Mouse (Mus musculus) embryonic facial prominence, embryonic 10.5 days (tissue): ENCODE data around the gene P2rx4. TPM values are rescaled to one million over a fixed set of nuclear protein-coding genes. Genes with fewer than 3 reads are reported as not detected.

Source experiments
- DNase-seq: peaks from one replicate; pipeline ENCODE4 v3.0.0-alpha.2; 2017; ENCODE audit warnings: low spot score
- H3K27ac ChIP-seq: fragments of 300-500 bp; sonication (generic); replicated peaks from 2 replicates; pipeline ENCODE4 v1.5.1; 2016; ENCODE audit warnings: mild to moderate bottlenecking
- H3K27me3 ChIP-seq: fragments of 300-500 bp; sonication (generic); replicated peaks from 2 replicates; pipeline ENCODE4 v1.6.1; 2016; ENCODE audit warnings: low read depth, mild to moderate bottlenecking; ENCODE audit not compliant: poor library complexity, severe bottlenecking
- H3K36me3 ChIP-seq: fragments of 300-500 bp; sonication (generic); replicated peaks from 2 replicates; pipeline ENCODE4 v1.6.1; 2016; ENCODE audit warnings: mild to moderate bottlenecking, moderate library complexity
- H3K4me1 ChIP-seq: fragments of 300-500 bp; sonication (generic); 2 replicates; pipeline ENCODE4 v1.6.1; 2016
- H3K4me3 ChIP-seq: fragments of 300-500 bp; sonication (generic); 2 replicates; pipeline ENCODE4 v1.5.1; 2016; ENCODE audit warnings: mild to moderate bottlenecking, moderate library complexity
- H3K9me3 ChIP-seq: fragments of 300-500 bp; sonication (generic); 2 replicates; pipeline ENCODE4 v1.6.1; 2016; ENCODE audit warnings: mild to moderate bottlenecking
- WGBS: fragments of 180-500 bp; shearing (Covaris S2); methylation state at CpG from one replicate; pipeline ENCODE4 v1.1.7; 2016; 5-methylcytosine and 5-hydroxymethylcytosine counted together
- polyA plus RNA-seq: library from polyadenylated mRNA; unstranded; fragments of >200 nt; fragmentation: Nextera tagmentation; extraction: Ambion mirVana; gene quantifications from 2 replicates; pipeline ENCODE4 v1.2.1, GENCODE M21; 2016

The P2rx4 gene
- polyA plus RNA-seq, 1 experiment from 2014 or later: 6.5 TPM

DNA sequence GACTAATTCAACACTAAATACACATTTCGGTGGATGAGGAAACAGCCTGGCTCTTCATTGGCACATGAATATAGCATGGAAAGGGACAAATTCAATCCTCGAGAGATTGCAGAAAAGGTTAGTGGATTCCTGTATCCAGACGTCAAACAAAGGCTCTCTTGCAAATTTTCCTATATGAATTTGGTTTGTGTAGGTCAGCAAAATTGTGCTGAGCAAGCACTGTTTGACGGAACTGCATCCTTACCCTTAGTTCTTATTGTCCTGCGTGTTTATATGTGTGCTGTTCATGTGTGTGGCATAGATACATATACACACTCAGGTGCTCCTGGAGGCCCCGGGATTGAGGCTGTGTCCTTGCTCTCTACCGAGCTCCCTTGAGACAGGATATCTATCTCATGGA lies 18.2 kb upstream of the P2rx4 start:
- Histone ChIP-seq H3K4me3 (no peak overlapping the region), H3K27ac (no peak overlapping the region), H3K4me1 (peaks cover 11% of the 10 kb centered on the region; the same call in 1 of the 2 replicates), H3K9me3 (no peaks in the 10 kb centered on the region), H3K36me3 (no peaks in the 10 kb centered on the region), H3K27me3 (no peaks in the 10 kb centered on the region)
- no peak for DNase-seq
- 90% methylated on average over 7 of the region's 7 CpGs for WGBS

DNA sequence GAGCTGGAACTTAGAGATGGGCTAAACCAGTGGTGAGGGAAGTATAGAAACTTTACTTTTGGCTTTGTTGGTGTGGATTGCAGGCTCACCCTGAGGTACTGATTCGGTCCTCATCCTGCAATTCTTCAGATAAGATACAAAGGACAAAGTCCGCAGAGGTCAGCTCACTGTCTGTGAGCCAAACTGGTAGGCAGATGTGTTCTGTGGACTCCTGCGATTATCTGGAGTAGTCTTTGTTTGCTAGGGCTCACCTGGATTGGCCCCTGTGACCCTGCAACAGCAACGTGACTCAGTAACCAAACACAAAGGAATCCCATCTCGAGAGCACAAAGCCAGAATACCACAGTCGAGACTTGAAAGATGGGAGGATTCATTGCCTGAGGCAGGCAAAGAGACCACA lies 16.9 kb upstream of the P2rx4 start:
- no peak for DNase-seq
- no peaks in the 10 kb centered on the region for H3K27me3 ChIP-seq
- no peaks in the 10 kb centered on the region for H3K36me3 ChIP-seq
- no peak overlapping the region for H3K4me3 ChIP-seq
- 41% methylated on average over 6 of the region's 6 CpGs for WGBS
- H3K4me1 ChIP-seq: peaks cover 11% of the 10 kb centered on the region; the same call in 1 of the 2 replicates
- no peak overlapping the region for H3K27ac ChIP-seq
- no peaks in the 10 kb centered on the region for H3K9me3 ChIP-seq

DNA sequence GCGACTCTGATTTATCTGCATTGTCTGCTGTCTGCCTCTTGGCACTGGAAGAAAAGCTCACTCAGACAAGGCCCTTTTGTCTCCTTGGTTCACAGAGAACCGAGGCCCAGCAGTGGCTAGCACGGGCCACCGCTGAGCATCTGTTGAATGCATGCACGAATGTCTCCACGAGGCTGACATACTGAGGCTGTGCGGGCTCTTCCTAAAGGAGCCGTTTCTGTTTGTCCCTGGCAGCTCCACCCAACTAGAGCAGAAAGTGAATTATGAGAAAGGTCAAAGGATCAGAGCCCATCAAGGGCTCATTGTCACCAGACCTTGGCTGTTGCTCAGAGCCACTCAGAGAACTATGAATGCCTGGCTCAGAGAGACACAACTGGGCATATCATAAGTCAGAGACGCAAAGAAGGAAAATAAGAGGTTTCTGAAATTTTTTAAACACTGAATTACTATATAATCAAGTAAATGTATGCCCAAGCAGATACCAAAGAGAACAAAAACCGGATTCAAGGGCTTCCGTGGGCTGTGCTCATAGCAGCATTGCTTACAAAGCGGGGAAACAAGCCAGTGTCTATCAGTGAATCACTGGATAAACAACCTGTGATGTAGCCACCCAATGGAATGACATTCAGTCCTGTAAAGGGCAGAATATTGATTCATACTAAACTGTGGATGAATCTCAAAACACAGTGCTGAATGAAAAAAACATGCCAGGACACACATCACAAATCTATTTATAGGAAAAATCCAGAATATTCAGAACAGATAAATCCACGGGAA lies 13.7 kb upstream of the P2rx4 start:
- no peaks in the 10 kb centered on the region for H3K27me3 ChIP-seq
- no peaks in the 10 kb centered on the region for H3K9me3 ChIP-seq
- H3K4me3 ChIP-seq: no peak overlapping the region
- H3K36me3 ChIP-seq: no peaks in the 10 kb centered on the region
- peak; percentile 51 for DNase-seq
- peak overlapping the region; percentile 73 for H3K27ac ChIP-seq
- WGBS: 34% methylated on average over 13 of the region's 13 CpGs
- H3K4me1 ChIP-seq: peaks cover 11% of the 10 kb centered on the region; the same call in 1 of the 2 replicates

DNA sequence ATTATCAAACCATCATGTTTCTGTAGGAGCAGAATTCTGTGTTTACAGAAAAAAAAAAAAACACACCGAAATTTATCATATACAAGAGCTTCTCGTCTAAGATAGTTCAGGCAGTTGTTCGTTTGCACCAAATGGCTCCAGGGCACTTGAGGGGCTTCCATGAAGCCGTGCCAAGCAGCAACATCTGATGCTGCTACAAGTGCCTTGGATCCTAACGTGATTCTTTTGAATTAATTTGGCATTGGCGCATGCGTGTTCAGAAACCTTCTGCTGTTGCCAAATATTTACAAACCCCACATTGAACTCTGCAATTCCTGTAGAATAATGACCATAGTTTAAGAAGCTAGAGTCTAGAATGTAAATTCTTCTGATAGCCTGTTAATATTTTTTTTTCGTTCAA lies 11.8 kb upstream of the P2rx4 start:
- peaks cover 11% of the 10 kb centered on the region; the same call in 1 of the 2 replicates for H3K4me1 ChIP-seq
- DNase-seq: no peak
- WGBS: 81% methylated on average over 8 of the region's 8 CpGs
- H3K36me3 ChIP-seq: no peaks in the 10 kb centered on the region
- no peak overlapping the region for H3K27ac ChIP-seq
- H3K4me3 ChIP-seq: no peak overlapping the region
- H3K27me3 ChIP-seq: no peaks in the 10 kb centered on the region
- no peaks in the 10 kb centered on the region for H3K9me3 ChIP-seq

DNA sequence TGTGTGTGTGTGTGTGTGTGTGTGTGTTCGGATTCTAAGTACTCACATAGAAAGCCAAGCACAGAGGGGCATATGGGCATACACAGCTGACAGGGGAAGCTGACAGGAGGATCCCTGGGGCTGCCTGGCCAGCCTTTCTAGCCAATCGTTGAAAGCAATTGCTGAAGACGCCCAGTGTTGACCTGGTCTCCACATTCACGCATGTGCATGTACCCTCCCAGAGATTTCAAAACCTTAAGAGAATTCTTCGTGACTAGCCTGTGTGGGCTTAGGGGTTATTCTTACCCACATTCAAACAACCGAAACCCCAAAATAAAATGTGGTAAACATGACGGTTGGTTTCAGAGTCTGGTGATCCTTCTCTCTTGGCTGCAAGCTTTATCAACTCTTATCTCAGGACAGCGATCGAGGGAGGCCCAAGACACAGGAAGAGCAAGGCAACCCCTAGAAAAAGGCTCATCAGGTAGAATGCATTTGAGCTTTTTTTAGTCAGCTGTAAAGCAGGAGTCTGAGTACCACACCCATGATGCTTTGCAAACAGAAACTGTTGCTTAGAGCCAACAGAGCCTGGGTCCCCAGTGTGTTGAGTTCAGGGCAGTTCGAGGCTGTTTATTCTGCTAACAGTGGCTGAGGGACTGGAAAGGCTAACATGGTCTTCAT lies 9.2 kb upstream of the P2rx4 start:
- H3K27ac ChIP-seq: no peak overlapping the region
- WGBS: 87% methylated on average over 10 of the region's 10 CpGs
- no peaks in the 10 kb centered on the region for H3K9me3 ChIP-seq
- no peaks in the 10 kb centered on the region for H3K27me3 ChIP-seq
- peaks cover 6% of the 10 kb centered on the region; the same call in 1 of the 2 replicates for H3K4me1 ChIP-seq
- H3K36me3 ChIP-seq: no peaks in the 10 kb centered on the region
- no peak overlapping the region for H3K4me3 ChIP-seq
- DNase-seq: no peak

- no peaks in the 10 kb centered on the region for H3K9me3 ChIP-seq
- peaks cover under 1% of the 10 kb centered on the region; the same call in 1 of the 2 replicates for H3K4me1 ChIP-seq
- 84% methylated on average over 9 of the region's 9 CpGs for WGBS
- no peak overlapping the region for H3K4me3 ChIP-seq
- no peaks in the 10 kb centered on the region for H3K36me3 ChIP-seq
- DNase-seq: no peak
- no peak overlapping the region for H3K27ac ChIP-seq
- no peaks in the 10 kb centered on the region for H3K27me3 ChIP-seq
These were observed 8.7 kb upstream of the P2rx4 start for GRCm38 (mm10) chr5:122698701-122699060.

DNA sequence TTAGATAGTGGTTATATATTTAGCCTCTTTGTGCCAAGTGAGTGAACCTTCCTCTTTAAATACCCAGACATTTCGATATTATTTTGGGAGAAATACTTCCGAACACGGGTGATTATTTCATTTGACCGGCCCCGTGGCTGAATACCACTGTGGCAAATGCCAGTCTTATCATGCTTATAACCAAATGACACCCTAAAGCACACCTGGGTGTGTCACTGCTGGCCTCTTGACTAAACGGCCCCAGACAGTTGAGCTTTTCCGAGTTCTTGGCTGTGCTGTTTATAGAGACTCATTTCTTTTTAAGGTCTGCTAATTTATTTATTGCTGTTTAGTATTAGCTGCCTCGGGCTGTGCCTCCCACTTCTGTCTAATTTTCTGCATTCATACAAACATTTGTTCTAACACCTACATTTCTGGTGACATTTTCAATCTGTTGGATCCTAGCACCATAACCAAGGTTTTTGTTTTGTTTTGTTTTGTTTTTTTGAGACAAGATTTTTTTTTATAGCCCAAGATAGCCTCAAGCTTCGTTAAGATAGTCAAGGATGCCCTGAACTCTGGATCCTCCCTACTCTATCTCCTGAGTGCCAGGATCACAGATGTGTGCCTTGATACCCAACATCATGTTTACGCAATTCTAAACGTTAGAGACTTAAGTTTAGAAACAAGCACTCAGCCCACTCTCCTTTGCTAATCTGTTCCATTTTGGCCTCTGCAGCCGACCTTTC lies 7.1 kb upstream of the P2rx4 start:
- H3K9me3 ChIP-seq: no peaks in the 10 kb centered on the region
- no peaks in the 10 kb centered on the region for H3K27me3 ChIP-seq
- no peak overlapping the region for H3K27ac ChIP-seq
- no peaks in the 10 kb centered on the region for H3K4me1 ChIP-seq
- DNase-seq: no peak
- H3K36me3 ChIP-seq: no peaks in the 10 kb centered on the region
- no peak overlapping the region for H3K4me3 ChIP-seq
- WGBS: 85% methylated on average over 12 of the region's 12 CpGs

GRCm38 (mm10) chr5:122700837-122701212 lies 6.5 kb upstream of the P2rx4 start:
- Histone ChIP-seq H3K4me3 (no peak overlapping the region), H3K36me3 (no peaks in the 10 kb centered on the region), H3K9me3 (no peaks in the 10 kb centered on the region), H3K4me1 (no peaks in the 10 kb centered on the region), H3K27me3 (no peaks in the 10 kb centered on the region), H3K27ac (no peak overlapping the region)
- no peak for DNase-seq
- 59% methylated on average over 5 of the region's 5 CpGs for WGBS

DNA sequence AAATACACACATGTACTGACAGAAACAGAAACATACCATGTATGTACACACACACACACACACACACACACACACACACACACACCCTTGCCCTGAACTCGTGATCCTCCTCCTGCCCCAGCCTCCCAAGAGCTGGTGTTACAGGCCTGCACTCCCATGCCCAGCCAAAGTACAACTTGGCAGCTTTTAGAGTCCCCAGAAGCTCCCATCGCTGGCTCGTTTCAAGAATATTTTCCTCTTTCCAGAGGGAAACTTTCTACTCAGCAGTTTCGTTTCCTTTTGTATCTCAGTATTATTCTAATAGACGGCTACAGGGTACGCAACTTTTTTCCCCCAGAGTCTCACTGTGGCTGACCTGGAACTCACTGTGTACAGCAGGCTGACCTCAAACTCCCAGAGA lies 5.2 kb upstream of the P2rx4 start:
- Histone ChIP-seq H3K4me1 (peaks cover 7% of the 10 kb centered on the region), H3K27me3 (peaks cover 9% of the 10 kb centered on the region; the same call in 1 of the 2 replicates), H3K9me3 (no peaks in the 10 kb centered on the region), H3K27ac (no peak overlapping the region), H3K4me3 (no peak overlapping the region), H3K36me3 (no peaks in the 10 kb centered on the region)
- WGBS: 81% methylated on average over 6 of the region's 6 CpGs
- no peak for DNase-seq

GRCm38 (mm10) chr5:122703574-122703973 lies 3.8 kb upstream of the P2rx4 start:
- WGBS: 80% methylated on average over 2 of the region's 2 CpGs
- H3K4me3 ChIP-seq: no peak overlapping the region
- no peak overlapping the region for H3K27ac ChIP-seq
- no peaks in the 10 kb centered on the region for H3K36me3 ChIP-seq
- DNase-seq: no peak
- peaks cover 9% of the 10 kb centered on the region; the same call in 1 of the 2 replicates for H3K27me3 ChIP-seq
- H3K9me3 ChIP-seq: no peaks in the 10 kb centered on the region
- H3K4me1 ChIP-seq: peaks cover 16% of the 10 kb centered on the region

- WGBS: 87% methylated on average over 4 of the region's 4 CpGs
- no peak overlapping the region for H3K27ac ChIP-seq
- H3K4me3 ChIP-seq: no peak overlapping the region
- peaks cover 16% of the 10 kb centered on the region for H3K4me1 ChIP-seq
- DNase-seq: no peak
- peaks cover 9% of the 10 kb centered on the region; the same call in 1 of the 2 replicates for H3K27me3 ChIP-seq
- H3K36me3 ChIP-seq: no peaks in the 10 kb centered on the region
- no peaks in the 10 kb centered on the region for H3K9me3 ChIP-seq
These were observed 2.8 kb upstream of the P2rx4 start for GRCm38 (mm10) chr5:122704571-122704970.

GRCm38 (mm10) chr5:122705174-122705573 lies 2.2 kb upstream of the P2rx4 start:
- WGBS: 86% methylated on average over 3 of the region's 3 CpGs
- Histone ChIP-seq H3K4me1 (peaks cover 16% of the 10 kb centered on the region), H3K9me3 (no peaks in the 10 kb centered on the region)

More at GRCm38 (mm10) chr5:122705174-122705573, 2.2 kb upstream of the P2rx4 start:
- Histone ChIP-seq H3K27me3 (peaks cover 9% of the 10 kb centered on the region; the same call in 1 of the 2 replicates), H3K27ac (no peak overlapping the region), H3K4me3 (no peak overlapping the region), H3K36me3 (no peaks in the 10 kb centered on the region)
- DNase-seq: no peak
